Mouse (Mus musculus) intestine, postnatal 0 days (tissue): Measurements from ENCODE around the gene Nrarp. TPM values are rescaled to one million over a fixed set of nuclear protein-coding genes. Genes with fewer than 3 reads are reported as not detected.

ENCODE experiments used
- ATAC-seq: fragments of 200-750 bp; cut with Nextera tagmentation; 2 replicates; pipeline ENCODE4 v1.8.0; 2017; ENCODE audit warnings: mild to moderate bottlenecking, moderate TSS enrichment, moderate library complexity
- H3K27ac ChIP-seq: fragments of 300-500 bp; sonication (generic); 2 replicates; pipeline ENCODE4 v1.5.1; 2014; ENCODE audit warnings: mild to moderate bottlenecking, low read depth, low read length, moderate library complexity
- H3K27me3 ChIP-seq: fragments of 300-500 bp; sonication (generic); replicated peaks from 2 replicates; pipeline ENCODE4 v1.6.1; 2014; ENCODE audit warnings: low read length, mixed read lengths; ENCODE audit not compliant: control insufficient read depth, insufficient read depth
- H3K36me3 ChIP-seq: fragments of 300-500 bp; sonication (generic); 2 replicates; pipeline ENCODE4 v1.6.1; 2014; ENCODE audit warnings: mild to moderate bottlenecking, moderate library complexity; ENCODE audit not compliant: control insufficient read depth, insufficient read depth
- H3K4me1 ChIP-seq: fragments of 300-500 bp; sonication (generic); replicated peaks from 2 replicates; pipeline ENCODE4 v1.6.1; 2014; ENCODE audit warnings: antibody characterized with exemption, low read length, mixed read lengths; ENCODE audit not compliant: control insufficient read depth, insufficient read depth
- H3K4me2 ChIP-seq: fragments of 300-500 bp; sonication (generic); replicated peaks from 2 replicates; pipeline ENCODE4 v1.6.1; 2014; ENCODE audit warnings: low read depth, mild to moderate bottlenecking, moderate library complexity
- H3K4me3 ChIP-seq: fragments of 300-500 bp; sonication (generic); 2 replicates; pipeline ENCODE4 v1.5.1; 2014; ENCODE audit warnings: low read depth, low read length
- H3K9ac ChIP-seq: fragments of 300-500 bp; sonication (generic); 2 replicates; pipeline ENCODE4 v1.6.1; 2014; ENCODE audit warnings: mild to moderate bottlenecking, low read depth, low read length
- H3K9me3 ChIP-seq: fragments of 300-500 bp; sonication (generic); 2 replicates; pipeline ENCODE4 v1.6.1; 2016; ENCODE audit warnings: mixed run types; ENCODE audit not compliant: control insufficient read depth
- CTCF ChIP-seq: sonication (generic); IDR thresholded peaks from 2 replicates; pipeline ENCODE4 v1.5.1; 2016; ENCODE audit warnings: low read depth, mild to moderate bottlenecking, control low read depth, antibody characterized with exemption, moderate library complexity
- WGBS: fragments of 180-500 bp; shearing (Covaris S2); extraction: QIAGEN DNeasy Blood & Tissue Kit; methylation state at CpG from one replicate; pipeline ENCODE4 v1.1.7; 2014; 5-methylcytosine and 5-hydroxymethylcytosine counted together
- polyA plus RNA-seq: library from polyadenylated mRNA; unstranded; fragments of >200 nt; fragmentation: Nextera tagmentation; extraction: Ambion mirVana; gene quantifications from 2 replicates; pipeline ENCODE4 v1.2.1, GENCODE M21; 2015

The Nrarp gene
- polyA plus RNA-seq, 1 experiment from 2014 or later = 16.5 TPM

DNA sequence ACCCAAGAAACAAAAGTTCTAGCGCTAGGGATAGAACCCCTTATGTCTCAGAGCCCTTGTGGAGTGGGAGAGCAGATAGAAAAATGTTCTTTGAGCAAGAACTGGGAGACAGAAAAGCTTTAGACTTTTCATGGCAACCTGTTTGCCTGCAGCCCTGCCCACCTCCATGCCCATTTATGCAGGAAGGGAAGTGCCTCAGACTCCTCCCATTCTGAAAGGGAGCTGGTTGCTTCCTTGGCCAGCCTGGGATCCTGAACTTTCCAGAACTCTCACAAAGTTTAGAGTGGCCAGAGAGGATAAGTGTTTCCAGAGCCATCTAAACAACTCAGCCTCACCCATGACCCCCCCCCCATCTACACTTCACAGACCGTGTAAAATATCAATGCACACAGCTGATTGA, 16.6 kb downstream of the Nrarp start:
- ATAC-seq = no peak
- WGBS = 13% methylated on average over 2 of the region's 2 CpGs
- H3K36me3 ChIP-seq = peaks cover 50% of the 10 kb centered on the region
- H3K4me2 ChIP-seq = peak overlapping the region; percentile 66
- 0 out of 2 replicates have a peak overlapping the region, but pooled peaks have one; percentile 24 for H3K9ac ChIP-seq
- TF ChIP-seq CTCF = no peak
- peaks cover 19% of the 10 kb centered on the region; the same call in 1 of the 2 replicates for H3K4me1 ChIP-seq
- no peaks in the 10 kb centered on the region for H3K9me3 ChIP-seq
- H3K27me3 ChIP-seq = no peaks in the 10 kb centered on the region
- peak overlapping the region; percentile 37 for H3K4me3 ChIP-seq
- peak overlapping the region; percentile 91 for H3K27ac ChIP-seq

DNA sequence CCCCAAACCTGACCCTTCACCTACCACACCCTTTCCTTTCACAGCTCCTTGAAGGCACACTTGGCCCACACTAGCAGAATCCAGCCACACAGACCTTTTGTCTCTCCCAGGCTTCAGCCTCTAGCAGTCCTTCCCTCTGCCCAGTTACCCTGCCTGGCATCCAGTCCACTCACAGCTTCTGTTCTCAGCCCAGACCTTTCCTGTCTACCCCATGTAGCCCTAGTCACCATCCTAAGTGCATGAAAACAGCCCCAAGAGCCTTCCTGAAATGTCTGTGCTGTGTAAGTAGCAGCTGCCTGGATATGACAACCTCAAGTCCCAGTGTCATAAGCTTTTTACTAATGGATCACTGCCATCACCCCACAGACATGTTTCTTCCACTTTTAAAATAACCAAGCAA, 17.4 kb downstream of the Nrarp start:
- Histone ChIP-seq H3K9ac (no peak overlapping the region), H3K27me3 (no peaks in the 10 kb centered on the region), H3K4me3 (no peak overlapping the region), H3K4me1 (peaks cover 19% of the 10 kb centered on the region; the same call in 1 of the 2 replicates), H3K9me3 (no peaks in the 10 kb centered on the region), H3K36me3 (peaks cover 57% of the 10 kb centered on the region), H3K4me2 (no peak overlapping the region; the same call in 1 of the 2 replicates), H3K27ac (no peak overlapping the region; the same call in 1 of the 2 replicates)
- no peak for TF ChIP-seq CTCF
- ATAC-seq = no peak

DNA sequence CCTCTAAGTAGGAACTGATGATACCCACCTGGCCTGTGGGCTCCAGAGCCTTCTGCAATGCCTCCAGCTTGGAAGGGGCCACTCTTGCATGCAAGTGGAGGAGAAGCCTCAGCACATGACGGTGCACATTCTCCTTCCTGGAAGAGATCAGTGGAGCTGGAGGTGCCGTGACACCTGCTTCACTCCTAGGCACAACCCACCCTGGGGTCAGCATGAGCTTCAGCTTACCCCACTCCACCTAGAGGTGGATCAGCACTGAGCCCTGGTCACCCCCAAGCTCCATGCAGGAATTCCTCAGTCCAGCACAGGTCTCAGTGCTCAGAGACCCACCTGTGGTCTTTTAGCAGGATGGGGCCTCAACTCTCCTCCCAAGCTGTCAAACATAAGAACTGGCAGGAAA, 20.1 kb downstream of the Nrarp start:
- no peak overlapping the region for H3K9ac ChIP-seq
- H3K4me3 ChIP-seq = no peak overlapping the region
- no peak overlapping the region for H3K4me2 ChIP-seq
- H3K27ac ChIP-seq = no peak overlapping the region
- no peak for ATAC-seq
- H3K27me3 ChIP-seq = no peaks in the 10 kb centered on the region
- H3K9me3 ChIP-seq = no peaks in the 10 kb centered on the region
- TF ChIP-seq CTCF = no peak
- WGBS = 95% methylated on average over 2 of the region's 2 CpGs
- 0 out of 2 replicates have a peak, but pooled peaks cover 8% of the 10 kb centered on the region for H3K4me1 ChIP-seq
- H3K36me3 ChIP-seq = peaks cover 76% of the 10 kb centered on the region

DNA sequence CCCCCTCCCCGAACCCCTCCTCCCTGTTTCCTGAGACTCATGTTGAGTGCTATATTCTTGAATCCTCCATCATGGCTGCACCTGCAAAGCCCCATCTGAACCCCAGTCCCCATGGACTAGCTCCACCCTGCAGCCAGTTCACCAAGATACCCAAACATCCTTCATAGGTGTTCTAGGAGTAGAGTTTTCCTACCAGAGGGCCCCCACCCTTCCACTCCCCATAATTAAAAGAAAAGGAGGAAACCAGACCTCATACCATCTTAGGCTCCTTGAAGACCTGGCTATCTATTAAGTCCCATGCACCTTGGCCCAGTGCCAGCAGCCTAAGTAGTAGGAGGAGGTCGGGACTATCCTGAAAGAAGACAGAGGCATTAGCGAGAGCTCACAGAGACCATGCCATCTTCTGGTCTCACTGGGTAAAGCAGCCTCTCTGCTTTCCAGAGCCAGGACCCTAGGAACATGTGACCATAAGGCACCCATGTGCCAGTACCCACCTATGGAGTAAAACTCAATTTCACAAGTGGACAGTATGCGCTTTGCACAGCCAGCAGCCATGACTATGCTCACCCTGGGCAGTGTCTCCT, 23.2 kb downstream of the Nrarp start:
- no peaks in the 10 kb centered on the region for H3K9me3 ChIP-seq
- whole genome bisulfite sequencing = 52% methylated on average over 4 of the region's 4 CpGs
- H3K27me3 ChIP-seq = no peaks in the 10 kb centered on the region
- H3K27ac ChIP-seq = no peak overlapping the region
- ATAC-seq = no peak
- H3K4me1 ChIP-seq = 0 out of 2 replicates have a peak, but pooled peaks cover 2% of the 10 kb centered on the region
- H3K4me2 ChIP-seq = no peak overlapping the region
- no peak overlapping the region for H3K4me3 ChIP-seq
- H3K36me3 ChIP-seq = peaks cover 95% of the 10 kb centered on the region
- peak; percentile 62 for TF ChIP-seq CTCF
- H3K9ac ChIP-seq = no peak overlapping the region

DNA sequence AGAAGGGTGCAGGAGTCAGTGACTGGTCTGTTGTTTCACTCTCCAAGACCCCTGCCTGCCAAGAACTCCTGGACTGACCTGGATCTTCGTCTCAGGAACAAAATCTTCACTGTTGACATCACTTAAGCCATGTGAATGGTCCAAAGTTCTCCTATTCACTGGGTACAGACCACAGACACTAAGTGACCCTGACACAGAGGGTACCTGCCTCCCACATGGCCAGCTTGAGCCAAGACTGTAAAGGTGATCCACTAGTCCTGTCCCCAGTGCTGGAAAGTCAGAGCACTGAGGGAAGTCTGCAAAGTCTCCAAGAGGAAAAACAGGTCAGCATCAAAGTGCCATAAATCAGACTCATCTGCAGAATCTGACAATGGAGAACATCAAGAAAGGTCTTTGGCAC, 27.0 kb downstream of the Nrarp start:
- H3K9ac ChIP-seq = no peak overlapping the region
- ATAC-seq = no peak
- peak overlapping the region; percentile 35; the same call in 1 of the 2 replicates for H3K27ac ChIP-seq
- H3K27me3 ChIP-seq = no peaks in the 10 kb centered on the region
- H3K4me2 ChIP-seq = no peak overlapping the region
- H3K36me3 ChIP-seq = peaks cover 60% of the 10 kb centered on the region
- no peak overlapping the region for H3K4me3 ChIP-seq
- 0 out of 2 replicates have a peak, but pooled peaks cover 8% of the 10 kb centered on the region for H3K4me1 ChIP-seq
- TF ChIP-seq CTCF = no peak
- no peaks in the 10 kb centered on the region for H3K9me3 ChIP-seq
- WGBS = 83% methylated on average over 1 of the region's 1 CpGs

DNA sequence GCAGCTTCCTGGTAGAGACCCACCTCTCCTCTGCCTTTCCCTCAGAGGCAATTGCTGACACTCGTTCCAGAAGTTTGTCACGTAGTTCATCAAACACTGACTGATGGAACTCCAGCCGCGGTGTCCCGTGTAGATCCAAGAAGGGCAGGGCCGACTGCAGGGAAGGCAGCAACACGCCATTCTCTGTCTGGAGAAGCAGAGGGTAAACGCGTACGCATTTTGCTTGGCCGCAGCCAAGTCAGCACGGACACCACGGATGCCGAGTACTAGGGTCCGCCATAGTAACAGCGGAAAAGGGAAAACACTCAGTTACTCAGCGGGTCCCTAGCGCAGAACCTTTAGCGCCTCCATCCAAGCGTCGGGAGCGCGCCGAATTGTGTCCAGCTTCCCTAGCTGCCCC, 30.1 kb downstream of the Nrarp start:
- no peaks in the 10 kb centered on the region for H3K9me3 ChIP-seq
- ATAC-seq = peak; percentile 14; the same call in 1 of the 2 replicates
- H3K36me3 ChIP-seq = peaks cover 30% of the 10 kb centered on the region
- H3K4me2 ChIP-seq = peak overlapping the region; percentile 87
- peak overlapping the region; percentile 95 for H3K4me3 ChIP-seq
- TF ChIP-seq CTCF = no peak
- H3K9ac ChIP-seq = peak overlapping the region; percentile 85
- no peaks in the 10 kb centered on the region for H3K27me3 ChIP-seq
- H3K4me1 ChIP-seq = 0 out of 2 replicates have a peak, but pooled peaks cover 8% of the 10 kb centered on the region
- WGBS = under 1% methylated on average over 24 of the region's 24 CpGs
- H3K27ac ChIP-seq = peak overlapping the region; percentile 87
